Mouse (Mus musculus): ENCODE results near the gene Gpc6. TPM values are rescaled to one million over a fixed set of nuclear protein-coding genes. Genes with fewer than 3 reads are reported as not detected.

Gpc6 gene
- polyA plus RNA-seq, 2 experiments, result 26.1 to 39.5 TPM

DNA sequence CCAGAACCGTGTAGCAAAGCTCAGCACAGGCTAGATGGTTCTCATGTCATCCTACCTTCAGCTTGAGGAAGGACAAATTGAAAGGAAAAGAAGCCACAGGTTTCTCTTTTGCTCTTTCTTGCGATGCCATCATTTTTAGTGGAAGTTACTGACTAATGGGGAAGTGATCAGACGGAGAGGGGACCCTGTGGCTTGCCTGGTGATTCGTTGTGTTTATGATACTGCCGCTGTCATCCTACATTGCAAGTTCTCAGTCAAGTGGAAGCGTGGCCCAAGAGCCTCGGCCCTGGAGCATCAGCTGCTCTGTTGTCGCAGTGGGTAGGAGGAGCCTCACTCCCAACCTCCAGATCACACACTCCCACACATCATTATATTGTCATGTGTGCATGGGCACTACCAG lies 1065.1 kb downstream of the Gpc6 start:
- H3K4me1 ChIP-seq (ENCODE audit: control insufficient read depth, insufficient read depth, low read length), result no peaks in the 10 kb centered on the region
- no peak overlapping the region for H3K4me3 ChIP-seq (replicated peaks; ENCODE audit: low read length)
- no peaks in the 10 kb centered on the region for H3K9me3 ChIP-seq (ENCODE audit: control insufficient read depth, low read length)
- H3K4me2 ChIP-seq (replicated peaks; ENCODE audit: low read depth, low read length, severe bottlenecking), result no peak overlapping the region
- no peak overlapping the region for H3K27ac ChIP-seq (replicated peaks; ENCODE audit: low read depth, low read length)
- ATAC-seq (ENCODE audit: low FRiP score, low read depth) (no peak), DNase-seq (ENCODE audit: low spot score) (no peak)
- no peak for TF ChIP-seq POLR2A (IDR thresholded peaks at IDR 0.05; ENCODE audit: borderline replicate concordance, extremely low read depth, insufficient read depth, insufficient read length)
- no peak overlapping the region for H3K9ac ChIP-seq (ENCODE audit: low read depth, low read length, severe bottlenecking)
- 73% methylated on average over 8 of the region's 8 CpGs for WGBS
- H3K36me3 ChIP-seq (ENCODE audit: control insufficient read depth, insufficient read depth, low read length), result no peaks in the 10 kb centered on the region
- no peaks in the 10 kb centered on the region for H3K27me3 ChIP-seq (ENCODE audit: control insufficient read depth, insufficient read depth, low read length)

DNA sequence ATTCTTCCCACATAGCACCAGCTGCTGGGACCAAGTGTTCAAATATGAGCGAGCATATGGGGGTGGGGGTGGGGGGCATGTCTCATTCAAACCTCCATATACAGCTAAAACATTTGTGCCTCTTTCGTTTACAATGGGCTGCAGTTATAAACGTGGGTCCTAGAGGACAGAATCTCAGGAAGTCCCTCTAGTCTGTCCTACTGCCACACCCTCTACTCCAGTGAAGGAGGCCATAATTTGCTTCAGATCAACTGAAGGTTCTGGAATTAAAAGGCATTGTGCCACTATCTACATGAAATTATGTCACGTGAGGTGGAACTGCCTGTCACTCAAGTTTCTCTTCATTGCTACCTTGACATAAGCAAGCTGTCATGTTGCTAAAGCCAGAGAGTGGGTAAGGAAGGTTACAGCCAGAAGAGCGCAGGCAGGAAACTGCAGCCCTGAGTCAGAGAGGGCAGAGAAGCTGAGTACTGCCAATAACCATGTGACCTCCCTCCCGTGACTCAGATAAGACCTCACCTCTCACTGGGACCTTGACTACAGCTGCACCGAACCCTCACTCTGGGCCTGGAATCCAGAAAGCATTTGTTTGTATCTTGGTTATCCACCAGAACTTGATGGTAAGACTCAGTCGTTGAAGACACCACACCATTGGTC lies 1067.6 kb downstream of the Gpc6 start:
- no peak overlapping the region for H3K4me3 ChIP-seq (replicated peaks; ENCODE audit: low read length)
- no peak overlapping the region for H3K9ac ChIP-seq (ENCODE audit: low read depth, low read length, severe bottlenecking)
- H3K27me3 ChIP-seq (ENCODE audit: control insufficient read depth, insufficient read depth, low read length), result no peaks in the 10 kb centered on the region
- H3K4me2 ChIP-seq (replicated peaks; ENCODE audit: low read depth, low read length, severe bottlenecking), result no peak overlapping the region
- no peak for TF ChIP-seq POLR2A (IDR thresholded peaks at IDR 0.05; ENCODE audit: borderline replicate concordance, extremely low read depth, insufficient read depth, insufficient read length)
- no peaks in the 10 kb centered on the region for H3K36me3 ChIP-seq (ENCODE audit: control insufficient read depth, insufficient read depth, low read length)
- 71% methylated on average over 8 of the region's 8 CpGs for WGBS
- H3K9me3 ChIP-seq (ENCODE audit: control insufficient read depth, low read length), result no peaks in the 10 kb centered on the region
- H3K27ac ChIP-seq (replicated peaks; ENCODE audit: low read depth, low read length), result no peak overlapping the region
- H3K4me1 ChIP-seq (ENCODE audit: control insufficient read depth, insufficient read depth, low read length), result no peaks in the 10 kb centered on the region
- DNase-seq (ENCODE audit: low spot score) (no peak), ATAC-seq (ENCODE audit: low FRiP score, low read depth) (no peak)

DNA sequence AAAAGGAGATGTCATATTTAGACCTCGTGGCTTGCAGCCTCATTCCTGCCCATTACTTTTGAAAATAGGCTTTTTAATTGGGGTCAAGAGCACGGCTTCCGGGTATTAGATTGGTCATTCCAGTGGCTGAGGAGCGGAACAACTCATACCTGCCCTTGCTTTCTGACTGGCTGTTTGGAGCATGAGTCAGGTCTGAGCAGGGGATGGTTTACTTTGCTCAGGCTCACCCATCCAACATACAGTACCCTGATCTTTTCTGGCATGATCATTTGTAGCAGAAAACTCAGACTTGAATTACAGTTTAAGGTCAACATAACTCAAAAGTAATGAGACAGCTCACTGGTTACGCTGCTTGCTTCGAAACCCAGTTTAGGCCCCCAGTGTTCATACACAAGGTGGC lies 1068.7 kb downstream of the Gpc6 start:
- Histone ChIP-seq H3K36me3 (ENCODE audit: control insufficient read depth, insufficient read depth, low read length) (no peaks in the 10 kb centered on the region), H3K4me3 (replicated peaks; ENCODE audit: low read length) (no peak overlapping the region), H3K9ac (ENCODE audit: low read depth, low read length, severe bottlenecking) (no peak overlapping the region), H3K27me3 (ENCODE audit: control insufficient read depth, insufficient read depth, low read length) (no peaks in the 10 kb centered on the region), H3K4me2 (replicated peaks; ENCODE audit: low read depth, low read length, severe bottlenecking) (no peak overlapping the region), H3K27ac (replicated peaks; ENCODE audit: low read depth, low read length) (no peak overlapping the region), H3K4me1 (ENCODE audit: control insufficient read depth, insufficient read depth, low read length) (no peaks in the 10 kb centered on the region), H3K9me3 (ENCODE audit: control insufficient read depth, low read length) (no peaks in the 10 kb centered on the region)
- no peak for TF ChIP-seq POLR2A (IDR thresholded peaks at IDR 0.05; ENCODE audit: borderline replicate concordance, extremely low read depth, insufficient read depth, insufficient read length)
- DNase-seq (ENCODE audit: low spot score) (no peak), ATAC-seq (ENCODE audit: low FRiP score, low read depth) (no peak)
- 84% methylated on average over 6 of the region's 6 CpGs for WGBS

DNA sequence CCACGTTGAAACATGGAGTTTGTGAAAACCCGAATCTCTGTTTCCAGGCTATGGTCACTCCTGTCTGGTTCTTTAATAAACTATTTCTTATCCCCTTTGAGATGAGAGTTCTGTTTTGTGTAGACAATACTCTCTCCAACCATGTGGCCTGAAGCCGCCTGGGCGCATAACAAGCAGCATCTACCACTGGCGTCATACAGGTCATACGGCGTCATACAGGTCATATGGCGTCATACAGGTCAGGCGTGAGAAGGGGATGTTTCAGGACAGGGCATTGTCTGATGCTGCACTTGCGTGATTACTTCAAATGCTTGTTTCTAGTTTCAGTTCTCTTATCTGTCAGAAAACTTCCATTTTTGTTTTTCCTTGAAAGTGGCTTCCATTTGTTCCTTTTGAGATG lies 1079.3 kb downstream of the Gpc6 start:
- H3K4me1 ChIP-seq (ENCODE audit: control insufficient read depth, insufficient read depth, low read length), result 0 out of 2 replicates have a peak, but pooled peaks cover 2% of the 10 kb centered on the region
- ATAC-seq (ENCODE audit: low FRiP score, low read depth) (no peak), DNase-seq (ENCODE audit: low spot score) (no peak)
- 85% methylated on average over 10 of the region's 10 CpGs for WGBS
- no peaks in the 10 kb centered on the region for H3K9me3 ChIP-seq (ENCODE audit: control insufficient read depth, low read length)
- no peak overlapping the region for H3K4me2 ChIP-seq (replicated peaks; ENCODE audit: low read depth, low read length, severe bottlenecking)
- peaks cover 10% of the 10 kb centered on the region; the same call in 1 of the 2 replicates for H3K27me3 ChIP-seq (ENCODE audit: control insufficient read depth, insufficient read depth, low read length)
- no peak for TF ChIP-seq POLR2A (IDR thresholded peaks at IDR 0.05; ENCODE audit: borderline replicate concordance, extremely low read depth, insufficient read depth, insufficient read length)
- H3K36me3 ChIP-seq (ENCODE audit: control insufficient read depth, insufficient read depth, low read length), result no peaks in the 10 kb centered on the region
- H3K27ac ChIP-seq (replicated peaks; ENCODE audit: low read depth, low read length), result no peak overlapping the region
- H3K4me3 ChIP-seq (replicated peaks; ENCODE audit: low read length), result no peak overlapping the region
- no peak overlapping the region for H3K9ac ChIP-seq (ENCODE audit: low read depth, low read length, severe bottlenecking)

DNA sequence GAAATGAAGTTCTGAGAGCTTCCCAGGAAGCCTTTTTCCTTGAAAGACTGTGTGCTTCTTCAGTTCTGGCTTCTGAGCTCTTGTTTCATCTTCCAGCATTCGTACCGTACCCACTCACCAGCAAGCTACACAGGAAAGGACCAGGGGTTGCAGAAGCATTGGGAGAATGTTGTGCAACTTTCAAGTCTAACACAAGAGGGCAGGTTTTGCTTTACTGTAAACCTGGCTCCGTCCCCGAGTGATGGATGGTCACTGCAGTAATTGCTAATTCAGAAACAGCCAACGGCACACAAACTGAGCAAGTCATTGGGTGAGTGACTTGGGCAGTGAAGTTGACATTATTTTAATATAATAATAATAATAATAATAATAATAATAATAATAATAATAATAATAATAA lies 1080.6 kb downstream of the Gpc6 start:
- Histone ChIP-seq H3K36me3 (ENCODE audit: control insufficient read depth, insufficient read depth, low read length) (no peaks in the 10 kb centered on the region), H3K9me3 (ENCODE audit: control insufficient read depth, low read length) (no peaks in the 10 kb centered on the region), H3K27ac (replicated peaks; ENCODE audit: low read depth, low read length) (no peak overlapping the region), H3K4me3 (replicated peaks; ENCODE audit: low read length) (no peak overlapping the region), H3K4me1 (ENCODE audit: control insufficient read depth, insufficient read depth, low read length) (0 out of 2 replicates have a peak, but pooled peaks cover 2% of the 10 kb centered on the region), H3K9ac (ENCODE audit: low read depth, low read length, severe bottlenecking) (no peak overlapping the region), H3K27me3 (ENCODE audit: control insufficient read depth, insufficient read depth, low read length) (peaks cover 6% of the 10 kb centered on the region; the same call in 1 of the 2 replicates), H3K4me2 (replicated peaks; ENCODE audit: low read depth, low read length, severe bottlenecking) (no peak overlapping the region)
- TF ChIP-seq POLR2A (IDR thresholded peaks at IDR 0.05; ENCODE audit: borderline replicate concordance, extremely low read depth, insufficient read depth, insufficient read length), result no peak
- ATAC-seq (ENCODE audit: low FRiP score, low read depth) (peak; percentile 63; the same call in 1 of the 2 replicates), DNase-seq (ENCODE audit: low spot score) (peak; percentile 83)
- 14% methylated on average over 5 of the region's 5 CpGs for WGBS

All from limb, embryonic 14.5 days (tissue).